Comparison of ENCODE assay signal across 10 mouse cellular contexts in genomic region chr11:68585890-68586289, GRCm38 (mm10). TPM values are rescaled to one million over a fixed set of nuclear protein-coding genes. Genes with fewer than 3 reads are reported as not detected.
A peak's percentile ranks its signal among the peaks of the same experiment; 100 is the strongest.
DNase-seq lines count a peak whose midpoint lies in the region; ATAC-seq and TF ChIP-seq lines count a peak whose summit lies in the region.
"Had no signal": no experiment of that assay in that cellular context is flagged by ENCODE, and none has a peak within 500 bp of the region (broad histone marks: within the 10 kb centered on the region; RNA-seq: fewer than 3 reads in every experiment).

No protein-coding gene starts in this region.

- no peak for TF ChIP-seq EP300 in heart, postnatal 0 days (IDR thresholded peaks at IDR 0.05; ENCODE audit: low read depth)

- no peak overlapping the region for H3K4me2 ChIP-seq in heart, embryonic 12.5 days
- H3K4me2 ChIP-seq in heart, postnatal 0 days (ENCODE audit: low read depth, low read length), result no peak overlapping the region

- no peak overlapping the region for H3K9ac ChIP-seq in heart, embryonic 12.5 days
- no peak overlapping the region for H3K9ac ChIP-seq in heart, postnatal 0 days (replicated peaks; ENCODE audit: low read depth, low read length)

- H3K4me3 ChIP-seq in heart, embryonic 12.5 days, result no peak overlapping the region
- H3K4me3 ChIP-seq in thymus, adult 2 months (ENCODE audit: control insufficient read depth, insufficient read depth, low read length), result no peak overlapping the region
- no peak overlapping the region for H3K4me3 ChIP-seq in heart, postnatal 0 days (ENCODE audit: low read depth, low read length)

- TF ChIP-seq POLR2A in thymus, adult 2 months (IDR thresholded peaks at IDR 0.05; ENCODE audit: control insufficient read depth, extremely low read depth, insufficient read depth, low read length, poor library complexity), result no peak

- H3K9me3 ChIP-seq in heart, embryonic 12.5 days (replicated peaks), result no peaks in the 10 kb centered on the region
- no peaks in the 10 kb centered on the region for H3K9me3 ChIP-seq in heart, postnatal 0 days (replicated peaks; ENCODE audit: control insufficient read depth, low read length)

- TF ChIP-seq CTCF in thymus, adult 2 months (IDR thresholded peaks at IDR 0.05; ENCODE audit: borderline replicate concordance, control insufficient read depth, extremely low read depth, insufficient read depth, low read length, poor library complexity), result no peak
- TF ChIP-seq CTCF in heart, postnatal 0 days (IDR thresholded peaks at IDR 0.05; ENCODE audit: low read depth), result peak; percentile 70

- no peaks in the 10 kb centered on the region for H3K27me3 ChIP-seq in heart, embryonic 12.5 days (replicated peaks)
- no peaks in the 10 kb centered on the region for H3K27me3 ChIP-seq in thymus, adult 2 months (ENCODE audit: control insufficient read depth, insufficient read depth, low read length)
- H3K27me3 ChIP-seq in heart, postnatal 0 days (ENCODE audit: control insufficient read depth, insufficient read depth, low read length), result no peaks in the 10 kb centered on the region

- H3K27ac ChIP-seq in heart, embryonic 12.5 days (ENCODE audit: poor library complexity, severe bottlenecking), result no peak overlapping the region
- no peak overlapping the region for H3K27ac ChIP-seq in thymus, adult 2 months (ENCODE audit: control insufficient read depth, insufficient read depth, low read length)
- H3K27ac ChIP-seq in heart, postnatal 0 days (ENCODE audit: low read depth), result no peak overlapping the region

- no peaks in the 10 kb centered on the region for H3K36me3 ChIP-seq in heart, embryonic 12.5 days
- no peaks in the 10 kb centered on the region for H3K36me3 ChIP-seq in thymus, adult 2 months (ENCODE audit: control insufficient read depth, insufficient read depth, low read length)
- H3K36me3 ChIP-seq in heart, postnatal 0 days (replicated peaks; ENCODE audit: control insufficient read depth, insufficient read depth, low read length), result no peaks in the 10 kb centered on the region

- 17% methylated on average over 3 of the region's 3 CpGs for WGBS in heart, embryonic 12.5 days
- WGBS in thymus, adult 2 months, result 10% methylated on average over 3 of the region's 3 CpGs
- 22% methylated on average over 3 of the region's 3 CpGs for WGBS in heart, postnatal 0 days

- no peak for DNase-seq in heart, adult 18-20 months
- peak; percentile 19 for DNase-seq in thymus, adult 2 months
- no peak for DNase-seq in thymus, postnatal 36 days
- peak; percentile 42 for DNase-seq in heart, postnatal 0 days (ENCODE audit: low spot score)
- DNase-seq in thymus, postnatal 25 days, result peak; percentile 29
- DNase-seq in urinary bladder, postnatal 25 days (ENCODE audit: low spot score), result no peak
- DNase-seq: cerebellum, adult 8-10 months had no signal

- peaks cover 11% of the 10 kb centered on the region for H3K4me1 ChIP-seq in heart, embryonic 12.5 days (replicated peaks)
- no peaks in the 10 kb centered on the region for H3K4me1 ChIP-seq in thymus, adult 2 months (replicated peaks; ENCODE audit: control insufficient read depth, insufficient read depth, low read length)
- no peaks in the 10 kb centered on the region for H3K4me1 ChIP-seq in heart, postnatal 0 days (ENCODE audit: control insufficient read depth, insufficient read depth)

- ATAC-seq in heart, embryonic 12.5 days (ENCODE audit: insufficient number of reproducible peaks, low FRiP score), result peak; percentile 65; the same call in 1 of the 2 replicates
- ATAC-seq in heart, postnatal 0 days (ENCODE audit: insufficient read depth, low read depth), result peak; percentile 70
- no peak for ATAC-seq in megakaryocyte-erythroid progenitor cell, adult 5-6 weeks (replicated peaks; ENCODE audit: low FRiP score, low TSS enrichment, poor library complexity, severe bottlenecking)

RNA-seq across cellular contexts. Expression of gene Ccdc42, which starts 0.9 kb away (rescaled TPM):
- polyA plus RNA-seq in heart, embryonic 12.5 days (2016; fragmentation: Nextera tagmentation; extraction: Ambion mirVana), result 0.46 and 0.55 TPM in 2 replicates
- not detected for total RNA-seq in heart, adult 18-20 months (2021)
- not detected in 2 replicates for polyA plus RNA-seq in thymus, adult 2 months (2012; rRNA removed)
- 1.4 TPM in 1 of 2 replicates, not detected in the other for total RNA-seq in heart, postnatal 0 days (2014; rRNA removed; ENCODE audit: low replicate concordance)
- polyA plus RNA-seq in heart, postnatal 0 days (2015; fragmentation: Nextera tagmentation; extraction: Ambion mirVana), result 0.45 and 0.55 TPM in 2 replicates
- total RNA-seq in megakaryocyte-erythroid progenitor cell, adult 5-6 weeks (2014; fragmentation: Nextera tagmentation), result not detected in 2 replicates
- total RNA-seq in megakaryocyte-erythroid progenitor cell, adult 5-6 weeks (2017), result not detected in 2 replicates
- total RNA-seq: ES-E14 had no signal

RNA-seq across cellular contexts. Expression of gene Mfsd6l, which starts 29.9 kb away (rescaled TPM):
- 0.08 TPM in 1 of 2 replicates, not detected in the other for polyA plus RNA-seq in heart, embryonic 12.5 days (2016; fragmentation: Nextera tagmentation; extraction: Ambion mirVana)
- total RNA-seq in heart, adult 18-20 months (2021), result under 1 TPM; 0.12 to 0.13 TPM
- 0.24 and 0.65 TPM in 2 replicates for polyA plus RNA-seq in thymus, adult 2 months (2012; rRNA removed)
- total RNA-seq in heart, postnatal 0 days (2014; rRNA removed; ENCODE audit: low replicate concordance), result 0.08 TPM in 1 of 2 replicates, not detected in the other
- 0.08 and 0.27 TPM in 2 replicates for polyA plus RNA-seq in heart, postnatal 0 days (2015; fragmentation: Nextera tagmentation; extraction: Ambion mirVana)
- not detected in 2 replicates for total RNA-seq in megakaryocyte-erythroid progenitor cell, adult 5-6 weeks (2014; fragmentation: Nextera tagmentation)
- not detected in 2 replicates for total RNA-seq in megakaryocyte-erythroid progenitor cell, adult 5-6 weeks (2017)

Comparison
In these comparisons a context has a peak if more than half of its experiments do, and no peak if none do; other contexts are left out.
1. DNase-seq: peak in thymus, adult 2 months (single experiment), heart, postnatal 0 days (single experiment) and thymus, postnatal 25 days (single experiment); none in heart, adult 18-20 months (0 of 2), thymus, postnatal 36 days (0 of 2) and urinary bladder, postnatal 25 days (single experiment).